Mouse (Mus musculus) E14TG2a.4 (cell line): ENCODE measurements around the gene Pi4k2a.

Source experiments
- H3K27me3 ChIP-seq: 2 replicates; pipeline ENCODE4 v1.6.1; 2014; ENCODE audit warnings: low read length, control low read depth; ENCODE audit not compliant: insufficient read depth
- H3K36me3 ChIP-seq: 2 replicates; pipeline ENCODE4 v1.6.1; 2014; ENCODE audit warnings: low read length, control low read depth; ENCODE audit not compliant: insufficient read depth
- H3K4me1 ChIP-seq: replicated peaks from 2 replicates; pipeline ENCODE4 v1.6.1; 2014; ENCODE audit warnings: low read depth, low read length, control low read depth
- H3K4me3 ChIP-seq: replicated peaks from 2 replicates; pipeline ENCODE4 v1.5.1; 2014; ENCODE audit warnings: mild to moderate bottlenecking, low read length
- H3K9me3 ChIP-seq: 2 replicates; pipeline ENCODE4 v1.6.1; 2014; ENCODE audit warnings: low read length, control low read depth
- CTCF ChIP-seq: conservative IDR thresholded peaks from 2 replicates; pipeline ENCODE4 v1.5.1; 2014; ENCODE audit warnings: low read length
- NANOG ChIP-seq: IDR thresholded peaks from 2 replicates; pipeline ENCODE4 v1.6.1; 2014; ENCODE audit warnings: borderline replicate concordance, low read length, mixed read lengths
- POU5F1 ChIP-seq: IDR thresholded peaks from 2 replicates; pipeline ENCODE4 v1.6.1; 2014; ENCODE audit warnings: low read length, borderline replicate concordance

Gene Pi4k2a

GRCm38 (mm10) chr19:42136126-42136525 is 45.9 kb downstream of the Pi4k2a start:
- peak; percentile 45 for TF ChIP-seq NANOG
- TF ChIP-seq POU5F1, result peak; percentile 41; the same call in 1 of the 2 replicates
- no peak for TF ChIP-seq CTCF
- Histone ChIP-seq H3K36me3 (peaks cover 4% of the 10 kb centered on the region; the same call in 1 of the 2 replicates), H3K4me3 (peak overlapping the region; percentile 57), H3K9me3 (no peaks in the 10 kb centered on the region), H3K4me1 (peaks cover 85% of the 10 kb centered on the region), H3K27me3 (no peaks in the 10 kb centered on the region)

DNA sequence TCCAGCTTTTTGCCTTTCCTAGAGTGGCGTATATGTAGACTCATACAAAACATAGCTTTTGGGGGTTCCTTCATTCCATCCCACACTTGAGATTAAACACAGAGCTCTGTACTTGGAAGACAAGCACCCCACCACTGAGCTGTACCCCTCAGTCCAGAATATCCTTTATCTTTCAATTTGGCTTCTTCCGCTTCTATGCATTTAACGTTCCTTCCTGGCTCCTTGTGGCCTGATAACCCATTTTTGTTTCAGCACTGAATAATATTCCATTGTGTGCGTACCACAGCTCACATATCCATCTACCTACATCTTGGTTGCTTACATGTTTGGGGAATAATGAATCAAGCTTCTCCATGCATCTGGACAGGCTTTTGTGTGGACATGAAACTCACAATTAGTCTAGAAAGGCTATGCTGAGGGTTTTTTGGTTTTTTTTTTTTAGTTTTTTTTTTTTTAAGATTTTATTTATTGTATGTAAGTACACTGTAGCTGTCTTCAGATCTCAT is 47.0 kb downstream of the Pi4k2a start:
- Histone ChIP-seq H3K9me3 (no peaks in the 10 kb centered on the region), H3K36me3 (peaks cover 4% of the 10 kb centered on the region; the same call in 1 of the 2 replicates), H3K4me3 (peak overlapping the region; percentile 57), H3K27me3 (no peaks in the 10 kb centered on the region), H3K4me1 (peaks cover 85% of the 10 kb centered on the region)
- TF ChIP-seq CTCF (no peak), POU5F1 (no peak), NANOG (no peak)

DNA sequence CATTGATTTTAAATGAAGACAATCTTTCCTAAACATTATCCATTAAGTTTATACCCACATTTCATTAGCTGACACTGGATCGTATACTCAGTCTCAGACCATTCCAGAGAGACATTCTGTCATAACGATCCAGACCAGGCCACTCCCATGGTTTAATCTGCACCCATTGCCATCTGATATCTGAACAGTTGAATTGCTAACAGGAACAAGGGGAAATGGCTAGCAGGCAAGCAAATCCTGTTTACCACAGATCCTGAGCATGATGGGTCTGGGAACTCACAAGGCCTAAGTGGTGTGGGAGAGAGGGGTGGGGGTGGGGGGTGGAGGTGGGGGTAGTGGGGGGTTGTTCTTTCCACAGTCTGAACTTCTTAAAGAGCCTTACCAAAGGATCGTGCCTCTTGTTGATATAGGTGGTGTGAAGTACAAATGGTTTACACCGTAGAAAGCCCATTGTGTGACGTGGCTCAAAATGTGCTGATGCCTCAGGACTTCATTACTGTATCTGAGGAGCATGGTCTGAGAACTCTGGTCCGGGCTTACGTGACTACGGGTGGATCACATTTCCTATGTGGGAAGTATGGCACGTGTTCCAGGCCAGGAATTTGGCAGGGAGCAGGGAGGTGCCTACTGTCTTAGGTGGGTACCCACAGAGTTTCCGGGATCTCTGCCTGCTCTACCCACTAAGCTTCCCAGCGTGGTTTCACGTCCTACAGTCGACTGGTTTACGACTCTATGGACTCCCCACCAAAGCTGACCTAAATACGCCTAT is 48.4 kb downstream of the Pi4k2a start:
- Histone ChIP-seq H3K9me3 (no peaks in the 10 kb centered on the region), H3K4me3 (no peak overlapping the region), H3K36me3 (no peaks in the 10 kb centered on the region), H3K27me3 (no peaks in the 10 kb centered on the region), H3K4me1 (peaks cover 86% of the 10 kb centered on the region)
- no peak for TF ChIP-seq POU5F1
- TF ChIP-seq CTCF, result no peak

- Histone ChIP-seq H3K4me3 (no peak overlapping the region), H3K27me3 (no peaks in the 10 kb centered on the region), H3K4me1 (peaks cover 83% of the 10 kb centered on the region), H3K9me3 (no peaks in the 10 kb centered on the region), H3K36me3 (no peaks in the 10 kb centered on the region)
- TF ChIP-seq POU5F1 (no peak), NANOG (no peak), CTCF (no peak)
Observed at GRCm38 (mm10) chr19:42139724-42140517, 49.7 kb downstream of the Pi4k2a start.

DNA sequence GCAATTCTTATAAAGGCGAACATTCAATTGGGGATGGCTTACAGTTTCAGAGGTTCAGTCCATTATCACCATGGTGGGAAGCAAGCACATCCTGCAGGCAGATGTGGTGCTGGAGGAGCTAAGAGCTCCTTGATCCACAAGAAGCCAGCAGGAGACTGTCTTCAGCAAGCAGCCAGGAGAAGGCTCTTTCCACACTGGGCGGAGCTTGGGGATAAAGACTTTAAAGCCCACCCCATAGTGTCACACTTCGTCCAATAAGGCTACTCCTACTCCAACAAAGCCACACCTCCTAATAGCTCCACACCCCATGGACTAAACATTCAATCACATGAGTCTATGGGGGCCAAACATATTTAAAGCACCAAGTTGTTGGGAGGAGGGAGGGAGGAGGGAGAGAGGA is 51.7 kb downstream of the Pi4k2a start:
- no peaks in the 10 kb centered on the region for H3K9me3 ChIP-seq
- 0 out of 2 replicates have a peak overlapping the region, but pooled peaks have one; percentile 2 for H3K4me3 ChIP-seq
- no peak for TF ChIP-seq POU5F1
- H3K36me3 ChIP-seq, result no peaks in the 10 kb centered on the region
- peaks cover 15% of the 10 kb centered on the region for H3K27me3 ChIP-seq
- H3K4me1 ChIP-seq, result peaks cover 79% of the 10 kb centered on the region

DNA sequence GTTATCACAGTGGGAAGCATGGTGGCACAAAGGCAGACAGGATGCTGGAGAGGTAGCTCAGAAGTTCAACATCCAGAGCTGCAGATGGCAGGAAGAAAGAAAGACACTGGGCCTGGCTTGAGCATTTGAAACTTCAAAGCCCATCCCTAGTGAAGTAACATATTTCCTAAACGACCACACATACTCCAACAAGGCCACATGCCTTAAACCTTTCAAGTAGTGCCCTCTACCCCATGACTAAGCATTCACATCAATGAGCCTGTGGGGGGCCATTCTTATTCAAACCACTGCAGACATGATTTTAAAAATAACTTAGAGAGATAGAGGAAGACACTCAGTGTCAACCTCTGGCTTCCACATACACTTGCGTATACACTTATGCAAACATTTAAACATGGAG is 52.5 kb downstream of the Pi4k2a start:
- Histone ChIP-seq H3K36me3 (no peaks in the 10 kb centered on the region), H3K27me3 (peaks cover 17% of the 10 kb centered on the region), H3K4me1 (peaks cover 73% of the 10 kb centered on the region), H3K9me3 (no peaks in the 10 kb centered on the region), H3K4me3 (no peak overlapping the region)
- TF ChIP-seq POU5F1 (0 out of 2 replicates have a peak, but pooled peaks have one; percentile 17), NANOG (peak; percentile 87), CTCF (no peak)

- H3K9me3 ChIP-seq, result no peaks in the 10 kb centered on the region
- peaks cover 73% of the 10 kb centered on the region for H3K4me1 ChIP-seq
- no peak for TF ChIP-seq NANOG
- no peak for TF ChIP-seq POU5F1
- no peak for TF ChIP-seq CTCF
- peaks cover 30% of the 10 kb centered on the region for H3K27me3 ChIP-seq
- H3K4me3 ChIP-seq, result no peak overlapping the region
- 0 out of 2 replicates have a peak, but pooled peaks cover under 1% of the 10 kb centered on the region for H3K36me3 ChIP-seq
Observed at GRCm38 (mm10) chr19:42144067-42144466, 53.8 kb downstream of the Pi4k2a start.

GRCm38 (mm10) chr19:42144541-42145167 is 54.4 kb downstream of the Pi4k2a start:
- peaks cover 36% of the 10 kb centered on the region for H3K27me3 ChIP-seq
- H3K36me3 ChIP-seq, result peaks cover 6% of the 10 kb centered on the region; the same call in 1 of the 2 replicates
- no peak overlapping the region for H3K4me3 ChIP-seq
- TF ChIP-seq NANOG (no peak), CTCF (peak; percentile 72)
- H3K9me3 ChIP-seq, result no peaks in the 10 kb centered on the region
- H3K4me1 ChIP-seq, result peaks cover 73% of the 10 kb centered on the region
